Mouse (Mus musculus): ENCODE results near the gene Vat1. TPM values are rescaled to one million over a fixed set of nuclear protein-coding genes. Genes with fewer than 3 reads are reported as not detected.

The Vat1 gene
- polyA plus RNA-seq, 1 experiment from 2014 or later: 33.0 TPM

DNA sequence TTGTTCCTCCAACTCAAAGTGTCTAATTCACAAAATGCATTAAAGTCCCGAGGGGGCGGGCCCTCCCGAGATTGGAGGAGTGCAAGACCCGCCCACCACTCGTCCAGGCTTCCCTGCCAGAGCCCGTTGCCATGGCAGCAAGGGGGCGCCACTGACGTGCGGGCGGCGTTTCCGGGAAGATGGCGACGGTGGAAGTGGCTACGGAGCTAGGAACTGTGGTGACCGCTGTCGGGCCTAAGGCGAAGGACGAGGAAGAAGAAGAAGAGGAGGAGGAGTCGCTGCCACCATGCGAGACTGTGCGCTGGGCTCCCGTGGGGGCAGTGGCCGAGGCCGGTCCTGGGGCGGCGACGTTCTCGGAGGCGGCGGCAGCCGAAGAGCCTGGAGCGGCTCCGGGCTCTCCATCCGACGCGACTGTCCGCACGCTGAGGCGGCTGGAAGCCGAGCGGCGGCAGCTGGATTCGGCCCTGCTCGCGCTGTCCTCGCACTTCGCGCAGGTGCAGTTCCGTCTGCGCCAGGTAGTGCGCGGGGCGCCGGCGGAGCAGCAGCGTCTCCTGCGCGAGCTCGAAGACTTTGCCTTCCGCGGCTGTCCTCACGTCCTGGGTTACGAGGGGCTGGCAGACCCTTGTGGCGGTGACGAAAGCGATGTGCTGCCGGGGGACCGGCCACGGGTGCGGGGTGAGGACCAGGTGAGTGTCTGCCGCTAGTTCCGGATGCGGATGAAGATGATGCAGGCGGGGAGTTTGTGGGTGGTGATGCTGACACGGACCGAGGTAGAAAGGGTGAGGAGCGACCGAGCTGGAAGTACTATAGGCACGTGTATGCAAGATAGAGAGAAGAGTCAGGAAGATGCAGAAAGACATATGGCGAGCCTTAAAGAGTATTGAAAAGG is 40.9 kb downstream of the Vat1 start, which contains the start of the genes Rundc1 and Ptges3l:
Gene Rundc1, plus strand, starts transcription at position 161 of the 889 bp plus-strand sequence.
Gene Ptges3l, minus strand, starts transcription at position 409 of the 889 bp plus-strand sequence.
- peak within 1 kb of the TSS; percentile 100 for H3K4me3 ChIP-seq (ENCODE audit: low read length)
- peak within 1 kb of the TSS; percentile 84 for H3K4me2 ChIP-seq (ENCODE audit: low read depth, low read length)
- WGBS: under 1% methylated on average over 81 of the region's 81 CpGs
- peak; percentile 90 for ATAC-seq (replicated peaks; ENCODE audit: extremely low read depth, insufficient read depth, low FRiP score)
- H3K36me3 ChIP-seq (ENCODE audit: control insufficient read depth, insufficient read depth): peaks cover 11% of the 10 kb centered on the region
- no peaks in the 10 kb centered on the region for H3K27me3 ChIP-seq (ENCODE audit: control insufficient read depth, insufficient read depth, low read length)
- peak within 1 kb of the TSS; percentile 94 for H3K9ac ChIP-seq (ENCODE audit: low read length)
- peak within 1 kb of the TSS; percentile 98 for H3K27ac ChIP-seq (ENCODE audit: low read length)
- no peaks in the 10 kb centered on the region for H3K9me3 ChIP-seq (replicated peaks; ENCODE audit: control insufficient read depth, low read length)
- peaks cover 15% of the 10 kb centered on the region for H3K4me1 ChIP-seq (ENCODE audit: control insufficient read depth, insufficient read depth, low read length)

DNA sequence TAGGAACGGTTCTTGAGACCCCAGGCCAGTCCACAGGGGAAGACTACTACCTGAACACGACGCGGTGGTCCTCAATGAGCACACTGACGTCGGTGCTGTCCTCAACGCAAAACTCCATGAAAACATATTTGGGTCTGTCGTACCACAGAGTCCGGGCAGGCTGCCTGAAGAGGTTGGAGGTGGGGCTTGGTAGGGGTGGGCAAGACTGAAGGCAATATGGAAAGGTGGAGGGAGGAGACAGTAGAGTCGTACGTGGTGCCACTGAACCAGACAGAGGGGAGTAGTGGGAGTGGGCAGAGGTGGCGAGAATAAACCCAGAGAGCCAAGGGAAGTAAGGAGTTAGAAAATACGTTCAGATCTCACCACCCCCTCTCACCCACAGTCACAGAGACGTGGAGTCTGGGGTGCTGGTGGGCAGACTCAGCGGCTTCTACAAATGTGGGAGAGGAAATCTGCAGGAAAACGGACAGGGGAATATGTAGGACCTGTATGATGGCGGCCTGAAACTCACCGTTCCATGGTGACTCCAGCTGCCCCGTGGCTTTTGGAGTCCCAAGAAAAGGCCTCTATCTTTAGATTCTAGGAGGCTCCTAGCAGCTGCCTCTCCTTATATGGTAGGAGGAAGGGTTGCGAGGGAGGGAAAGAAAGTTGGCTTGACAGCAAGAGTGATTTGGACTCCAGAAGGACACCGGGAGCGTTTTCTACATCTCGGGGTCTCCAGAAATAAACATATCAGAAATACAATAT is 41.8 kb downstream of the Vat1 start, which contains the start of gene Gm27029:
Gene Gm27029, minus strand, starts transcription at position 692 of the 747 bp plus-strand sequence.
- peak; percentile 81 for ATAC-seq (replicated peaks; ENCODE audit: extremely low read depth, insufficient read depth, low FRiP score)
- Histone ChIP-seq H3K27ac (ENCODE audit: low read length) (peak within 1 kb of the TSS; percentile 98), H3K9me3 (replicated peaks; ENCODE audit: control insufficient read depth, low read length) (no peaks in the 10 kb centered on the region), H3K36me3 (ENCODE audit: control insufficient read depth, insufficient read depth) (peaks cover 8% of the 10 kb centered on the region; the same call in 1 of the 2 replicates), H3K4me1 (ENCODE audit: control insufficient read depth, insufficient read depth, low read length) (peaks cover 15% of the 10 kb centered on the region), H3K9ac (ENCODE audit: low read length) (peak within 1 kb of the TSS; percentile 94), H3K4me2 (ENCODE audit: low read depth, low read length) (peak within 1 kb of the TSS; percentile 84), H3K27me3 (ENCODE audit: control insufficient read depth, insufficient read depth, low read length) (no peaks in the 10 kb centered on the region), H3K4me3 (ENCODE audit: low read length) (peak within 1 kb of the TSS; percentile 100)
- 2% methylated on average over 23 of the region's 23 CpGs for WGBS

DNA sequence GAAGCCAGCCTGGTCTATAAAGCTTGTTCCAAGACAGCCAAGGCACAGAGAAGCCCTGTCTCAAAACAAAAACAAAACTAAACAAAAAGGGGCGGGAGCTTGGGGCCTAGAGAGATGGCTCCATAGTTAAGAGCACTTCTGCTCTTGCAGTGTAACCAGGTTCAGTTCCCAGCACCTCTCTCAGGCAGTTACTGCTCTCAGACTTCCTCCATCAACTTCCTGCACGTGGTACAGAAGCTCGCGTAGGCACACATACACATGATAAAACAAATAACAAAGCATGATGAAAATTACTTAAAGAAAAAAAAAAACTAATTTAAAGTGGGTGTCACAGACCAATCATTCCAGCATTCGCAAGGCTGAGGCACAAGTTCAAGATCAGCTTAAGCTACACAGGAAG is 45.9 kb downstream of the Vat1 start:
- Histone ChIP-seq H3K27ac (ENCODE audit: low read length) (no peak overlapping the region), H3K4me3 (ENCODE audit: low read length) (no peak overlapping the region), H3K36me3 (ENCODE audit: control insufficient read depth, insufficient read depth) (peaks cover 8% of the 10 kb centered on the region; the same call in 1 of the 2 replicates), H3K9ac (ENCODE audit: low read length) (no peak overlapping the region), H3K4me2 (ENCODE audit: low read depth, low read length) (no peak overlapping the region), H3K27me3 (ENCODE audit: control insufficient read depth, insufficient read depth, low read length) (no peaks in the 10 kb centered on the region), H3K9me3 (replicated peaks; ENCODE audit: control insufficient read depth, low read length) (no peaks in the 10 kb centered on the region), H3K4me1 (ENCODE audit: control insufficient read depth, insufficient read depth, low read length) (peaks cover 7% of the 10 kb centered on the region)
- no peak for ATAC-seq (replicated peaks; ENCODE audit: extremely low read depth, insufficient read depth, low FRiP score)
- 88% methylated on average over 5 of the region's 5 CpGs for WGBS

DNA sequence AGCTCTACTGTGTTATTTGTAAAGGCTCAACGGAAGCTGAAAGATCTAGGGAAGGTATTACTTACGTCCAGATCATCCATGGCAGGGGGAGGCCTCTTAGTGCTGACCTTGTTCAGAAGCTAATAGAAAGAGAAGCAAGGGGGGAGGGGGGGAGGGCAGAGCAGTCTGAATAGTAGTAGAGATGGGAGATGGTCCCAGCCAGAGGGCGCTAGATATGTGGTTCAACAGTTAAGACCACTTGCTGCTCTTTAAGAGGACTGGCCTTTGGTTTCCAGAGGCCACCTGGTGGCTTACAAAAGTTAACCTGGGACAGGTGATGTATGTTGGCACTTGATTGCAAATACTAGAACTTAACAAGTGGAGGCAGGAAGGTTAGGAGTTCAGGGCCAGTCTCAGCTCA is 46.4 kb downstream of the Vat1 start:
- no peak overlapping the region for H3K4me2 ChIP-seq (ENCODE audit: low read depth, low read length)
- no peak for ATAC-seq (replicated peaks; ENCODE audit: extremely low read depth, insufficient read depth, low FRiP score)
- no peak overlapping the region for H3K27ac ChIP-seq (ENCODE audit: low read length)
- H3K4me1 ChIP-seq (ENCODE audit: control insufficient read depth, insufficient read depth, low read length): peaks cover 7% of the 10 kb centered on the region
- peaks cover 8% of the 10 kb centered on the region; the same call in 1 of the 2 replicates for H3K36me3 ChIP-seq (ENCODE audit: control insufficient read depth, insufficient read depth)
- H3K9ac ChIP-seq (ENCODE audit: low read length): no peak overlapping the region
- 40% methylated on average over 3 of the region's 3 CpGs for WGBS
- no peaks in the 10 kb centered on the region for H3K27me3 ChIP-seq (ENCODE audit: control insufficient read depth, insufficient read depth, low read length)
- no peaks in the 10 kb centered on the region for H3K9me3 ChIP-seq (replicated peaks; ENCODE audit: control insufficient read depth, low read length)
- H3K4me3 ChIP-seq (ENCODE audit: low read length): no peak overlapping the region

DNA sequence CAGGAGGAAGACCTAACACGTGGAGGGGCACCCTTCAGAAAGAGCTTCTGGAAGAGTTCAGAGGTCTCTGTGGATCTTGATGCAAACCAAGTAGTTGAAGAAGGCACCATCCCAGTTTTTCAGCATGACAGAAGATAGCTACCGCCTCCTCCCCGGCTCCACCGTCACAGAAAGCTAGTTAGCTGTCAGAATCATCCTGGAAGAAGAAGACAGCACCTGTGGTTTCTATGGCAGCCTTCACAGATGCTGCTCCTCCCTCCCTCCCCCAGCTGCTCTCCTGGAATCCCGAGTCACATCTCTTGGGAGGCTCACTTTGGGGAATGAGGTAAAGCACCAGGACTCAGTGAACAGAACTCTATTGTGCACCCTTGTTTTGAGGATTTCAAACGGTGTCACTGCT is 47.0 kb downstream of the Vat1 start:
- WGBS: 56% methylated on average over 6 of the region's 6 CpGs
- peaks cover 8% of the 10 kb centered on the region; the same call in 1 of the 2 replicates for H3K36me3 ChIP-seq (ENCODE audit: control insufficient read depth, insufficient read depth)
- H3K27me3 ChIP-seq (ENCODE audit: control insufficient read depth, insufficient read depth, low read length): no peaks in the 10 kb centered on the region
- no peak overlapping the region for H3K4me3 ChIP-seq (ENCODE audit: low read length)
- no peaks in the 10 kb centered on the region for H3K9me3 ChIP-seq (replicated peaks; ENCODE audit: control insufficient read depth, low read length)
- no peak overlapping the region for H3K27ac ChIP-seq (ENCODE audit: low read length)
- H3K4me2 ChIP-seq (ENCODE audit: low read depth, low read length): no peak overlapping the region
- peaks cover 7% of the 10 kb centered on the region for H3K4me1 ChIP-seq (ENCODE audit: control insufficient read depth, insufficient read depth, low read length)
- ATAC-seq (replicated peaks; ENCODE audit: extremely low read depth, insufficient read depth, low FRiP score): no peak
- H3K9ac ChIP-seq (ENCODE audit: low read length): no peak overlapping the region

DNA sequence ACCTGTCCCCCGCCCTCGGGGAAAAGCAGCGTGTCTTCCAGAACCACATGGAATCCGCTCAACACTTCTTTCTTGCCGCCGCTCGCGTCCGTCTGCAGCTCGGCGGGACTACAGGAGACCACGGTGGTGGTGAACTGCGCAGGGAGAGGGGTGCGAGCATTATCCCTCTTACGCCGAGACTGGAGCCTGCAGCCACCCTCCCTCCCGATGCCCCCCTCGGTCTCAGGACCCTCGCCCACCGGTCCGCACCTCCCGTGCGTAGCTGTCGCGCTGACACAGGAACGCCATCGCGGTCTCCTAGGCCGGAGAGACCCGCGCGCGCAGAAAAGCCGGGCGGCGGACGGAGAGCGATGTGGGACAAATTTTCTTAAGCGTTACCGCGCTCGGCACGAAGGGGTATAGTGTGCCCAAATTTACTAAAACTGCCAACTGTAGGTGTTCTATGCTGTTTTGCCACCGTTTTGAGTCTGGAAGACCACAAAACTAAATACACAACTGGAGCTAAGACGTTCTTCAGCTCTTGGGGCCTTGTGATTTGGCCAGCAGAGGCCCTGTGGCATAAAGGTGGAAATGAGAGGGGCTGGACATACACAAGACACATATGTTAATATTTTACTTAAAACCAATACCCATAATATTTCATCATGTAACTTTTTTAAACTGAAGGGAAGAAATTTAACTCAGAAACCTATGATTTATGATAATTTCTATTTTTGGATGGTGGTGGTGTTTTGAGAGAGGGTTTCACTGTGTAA is 48.8 kb downstream of the Vat1 start, which contains the start of gene Aarsd1:
Gene Aarsd1, minus strand, starts transcription at position 515 of the 755 bp plus-strand sequence.
- Histone ChIP-seq H3K4me1 (ENCODE audit: control insufficient read depth, insufficient read depth, low read length) (peaks cover 7% of the 10 kb centered on the region), H3K36me3 (ENCODE audit: control insufficient read depth, insufficient read depth) (peaks cover 8% of the 10 kb centered on the region; the same call in 1 of the 2 replicates), H3K27me3 (ENCODE audit: control insufficient read depth, insufficient read depth, low read length) (no peaks in the 10 kb centered on the region), H3K4me3 (ENCODE audit: low read length) (peak within 1 kb of the TSS; percentile 82), H3K27ac (ENCODE audit: low read length) (peak within 1 kb of the TSS; percentile 66), H3K4me2 (ENCODE audit: low read depth, low read length) (peak within 1 kb of the TSS; percentile 67), H3K9ac (ENCODE audit: low read length) (peak within 1 kb of the TSS; percentile 84), H3K9me3 (replicated peaks; ENCODE audit: control insufficient read depth, low read length) (no peaks in the 10 kb centered on the region)
- under 1% methylated on average over 45 of the region's 45 CpGs for whole genome bisulfite sequencing
- peak; percentile 78 for ATAC-seq (replicated peaks; ENCODE audit: extremely low read depth, insufficient read depth, low FRiP score)

DNA sequence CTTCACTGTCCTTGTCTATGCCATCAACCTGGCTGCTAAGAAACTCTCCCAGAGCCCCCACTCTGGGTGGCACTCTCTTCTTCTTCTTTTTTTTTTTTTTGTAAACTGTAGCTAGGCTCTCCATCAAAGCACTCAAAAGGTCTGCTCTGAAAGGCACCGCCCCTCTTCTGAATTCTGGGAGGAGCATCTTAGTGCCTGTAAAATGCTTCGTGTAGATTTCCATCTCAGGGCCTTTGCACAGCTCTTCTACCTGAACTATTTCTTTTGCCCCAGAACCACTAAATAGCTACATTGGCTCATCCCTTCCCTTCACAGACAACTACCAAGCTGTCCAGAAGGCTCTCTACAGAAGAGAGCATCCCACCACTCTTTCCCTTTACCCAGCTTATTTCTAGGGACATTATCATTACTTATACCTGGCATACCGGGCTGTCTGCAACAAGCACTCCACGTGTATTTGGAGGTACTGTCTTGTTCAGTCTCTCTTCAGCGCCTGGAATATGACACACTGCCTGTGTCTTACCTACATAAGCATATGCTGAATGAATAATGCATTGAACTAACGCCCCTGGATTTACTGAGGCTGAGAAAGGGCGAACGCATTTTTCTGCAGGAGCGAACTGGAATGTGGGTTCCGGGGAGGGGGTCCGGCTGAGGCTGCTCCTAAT is 49.5 kb downstream of the Vat1 start:
- peak overlapping the region; percentile 67 for H3K4me2 ChIP-seq (ENCODE audit: low read depth, low read length)
- no peak for ATAC-seq (replicated peaks; ENCODE audit: extremely low read depth, insufficient read depth, low FRiP score)

DNA sequence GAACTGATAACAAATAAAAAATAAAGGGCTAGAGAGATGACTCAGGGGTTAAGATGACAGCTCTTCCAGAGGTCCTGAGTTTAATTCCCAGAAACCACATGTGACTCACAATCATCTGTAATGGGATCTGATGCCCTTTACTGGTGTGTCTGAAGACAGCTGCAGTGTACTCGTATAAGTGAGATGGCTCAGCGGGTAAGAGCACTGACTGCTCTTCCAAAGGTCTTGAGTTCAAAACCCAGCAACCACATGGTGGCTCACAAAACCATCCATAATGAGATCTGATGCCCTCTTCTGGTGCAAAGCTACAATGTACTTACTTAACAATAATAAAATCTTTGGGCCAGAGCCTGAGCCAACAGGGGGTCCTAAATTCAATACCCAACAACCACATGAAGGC is 50.7 kb downstream of the Vat1 start:
- Histone ChIP-seq H3K9ac (ENCODE audit: low read length) (no peak overlapping the region), H3K4me3 (ENCODE audit: low read length) (no peak overlapping the region), H3K9me3 (replicated peaks; ENCODE audit: control insufficient read depth, low read length) (no peaks in the 10 kb centered on the region), H3K36me3 (ENCODE audit: control insufficient read depth, insufficient read depth) (peaks cover 11% of the 10 kb centered on the region), H3K4me2 (ENCODE audit: low read depth, low read length) (no peak overlapping the region), H3K27me3 (ENCODE audit: control insufficient read depth, insufficient read depth, low read length) (no peaks in the 10 kb centered on the region), H3K4me1 (ENCODE audit: control insufficient read depth, insufficient read depth, low read length) (peaks cover 5% of the 10 kb centered on the region), H3K27ac (ENCODE audit: low read length) (no peak overlapping the region)
- WGBS: 77% methylated on average over 2 of the region's 2 CpGs
- ATAC-seq (replicated peaks; ENCODE audit: extremely low read depth, insufficient read depth, low FRiP score): no peak

More for the DNA sequence above, 49.5 kb downstream of the Vat1 start:
- Histone ChIP-seq H3K36me3 (ENCODE audit: control insufficient read depth, insufficient read depth) (peaks cover 9% of the 10 kb centered on the region), H3K9ac (ENCODE audit: low read length) (peak overlapping the region; percentile 84), H3K27me3 (ENCODE audit: control insufficient read depth, insufficient read depth, low read length) (no peaks in the 10 kb centered on the region), H3K4me1 (ENCODE audit: control insufficient read depth, insufficient read depth, low read length) (peaks cover 5% of the 10 kb centered on the region), H3K4me3 (ENCODE audit: low read length) (peak overlapping the region; percentile 82), H3K9me3 (replicated peaks; ENCODE audit: control insufficient read depth, low read length) (no peaks in the 10 kb centered on the region), H3K27ac (ENCODE audit: low read length) (peak overlapping the region; percentile 66)
- WGBS: 1% methylated on average over 11 of the region's 11 CpGs

Measured in heart, embryonic 16.5 days (tissue).